Mouse (Mus musculus): ENCODE data around the gene Dbx2.

Dbx2 gene

DNA sequence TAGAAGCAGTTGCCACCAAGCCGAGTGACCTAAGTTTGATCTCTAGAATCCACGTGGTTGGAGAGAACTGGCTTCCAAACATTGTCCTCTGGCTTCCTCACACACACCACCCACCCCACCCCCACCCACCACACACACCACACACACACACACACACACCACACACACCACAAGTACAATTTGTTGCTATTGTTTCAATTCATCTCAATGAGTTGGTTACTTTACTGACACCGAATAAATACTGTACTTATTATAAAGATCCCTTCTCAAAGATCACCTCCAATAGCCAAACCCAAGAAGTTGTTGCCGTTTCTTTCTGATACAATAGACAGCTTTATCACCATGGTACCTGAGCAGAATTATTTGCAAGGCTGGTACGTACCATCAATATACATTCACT is at the start of gene Dbx2:
Gene Dbx2 (minus strand): TSS at position 101 of the 400 bp plus-strand sequence.
- in situ Hi-C loops (cut with MboI): no loop called here

DNA sequence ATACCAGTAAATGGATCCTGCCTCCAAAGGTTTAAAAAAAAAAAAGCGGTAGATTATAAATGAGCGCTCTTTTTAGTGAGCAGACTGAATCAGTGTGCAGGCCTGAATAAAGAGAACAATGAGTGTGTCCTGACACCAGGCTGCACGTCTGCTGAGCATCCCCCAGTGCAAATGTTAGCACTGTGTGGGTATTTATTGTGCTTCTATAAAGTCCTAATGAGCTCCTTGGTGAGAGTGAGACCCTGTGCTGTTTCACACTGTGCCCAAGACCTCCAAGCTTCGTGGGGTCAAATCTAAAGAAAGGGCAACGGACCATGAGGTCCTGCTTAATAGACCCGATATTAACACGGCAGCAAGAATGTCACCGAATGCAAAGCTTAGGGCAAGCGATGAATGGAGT is 46.4 kb upstream of the Dbx2 start:
- in situ Hi-C loops (cut with MboI): no loop called here

DNA sequence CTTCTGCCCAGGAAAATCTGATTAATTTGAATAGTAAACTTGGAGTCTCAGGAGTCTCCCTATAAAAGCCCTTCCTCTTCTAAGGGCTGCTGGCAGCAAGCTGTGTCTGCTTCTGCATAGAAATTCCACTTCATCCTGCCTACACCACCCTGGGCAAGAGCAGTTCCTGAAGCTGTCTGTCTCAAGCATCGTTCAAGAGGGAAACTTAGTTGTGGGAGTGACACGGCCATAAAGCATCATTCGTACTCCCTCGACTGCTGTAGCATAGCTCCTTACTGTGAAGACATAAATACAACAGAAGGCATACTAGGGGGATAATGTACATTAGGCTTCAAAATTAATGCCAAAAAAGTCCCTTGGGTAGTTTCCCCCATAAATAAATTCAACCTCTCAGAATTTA is 45.8 kb upstream of the Dbx2 start:
- in situ Hi-C loops (cut with MboI): no loop called here

GRCm38 (mm10) chr15:95699371-95699770 is 43.6 kb upstream of the Dbx2 start:
- in situ Hi-C loops (cut with MboI): no loop called here

GRCm38 (mm10) chr15:95693759-95694158 is 38.0 kb upstream of the Dbx2 start:
- in situ Hi-C loops (cut with MboI): no loop called here

DNA sequence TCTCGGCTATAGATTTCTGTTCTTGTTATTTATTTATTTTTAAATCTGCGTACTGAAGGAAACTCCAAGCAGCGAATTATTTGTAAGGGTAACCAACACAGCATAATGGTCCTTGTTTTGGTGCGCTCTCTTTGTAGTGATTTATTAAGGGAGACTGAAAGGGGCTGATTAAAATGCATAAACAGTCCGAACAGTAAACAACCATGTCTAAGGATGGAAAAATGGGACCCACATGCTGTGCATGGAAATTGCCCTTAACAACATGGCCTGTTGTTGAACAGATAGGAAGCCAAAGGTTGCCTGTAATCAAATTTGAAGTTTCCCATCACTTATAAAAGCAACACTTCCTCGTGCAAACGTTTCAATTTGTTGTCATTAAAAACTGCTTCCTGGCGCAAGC is 35.8 kb upstream of the Dbx2 start:
- in situ Hi-C loops (cut with MboI): no loop called here

DNA sequence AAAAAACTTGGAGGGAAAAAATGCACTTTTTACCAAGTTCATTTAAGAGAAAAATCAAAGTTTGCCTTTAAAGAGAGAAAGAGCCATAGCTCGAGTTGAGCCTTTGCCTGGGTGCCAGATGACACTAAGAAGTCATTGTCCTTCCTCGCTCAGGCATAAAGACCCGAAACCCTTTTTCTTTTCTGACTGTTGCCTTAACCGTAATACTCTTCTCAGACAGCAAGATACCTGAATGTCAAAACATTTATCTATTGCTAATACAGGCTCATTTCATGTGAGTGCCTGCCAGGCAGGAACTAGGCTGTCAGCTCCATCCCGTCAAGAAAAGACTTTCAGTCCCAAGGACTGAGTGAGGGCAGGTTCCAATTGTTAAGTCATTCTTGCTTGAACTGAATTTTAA is 35.4 kb upstream of the Dbx2 start:
- in situ Hi-C loops (cut with MboI): no loop called here

GRCm38 (mm10) chr15:95682620-95683019 is 26.9 kb upstream of the Dbx2 start:
- in situ Hi-C loops (cut with MboI): no loop called here

DNA sequence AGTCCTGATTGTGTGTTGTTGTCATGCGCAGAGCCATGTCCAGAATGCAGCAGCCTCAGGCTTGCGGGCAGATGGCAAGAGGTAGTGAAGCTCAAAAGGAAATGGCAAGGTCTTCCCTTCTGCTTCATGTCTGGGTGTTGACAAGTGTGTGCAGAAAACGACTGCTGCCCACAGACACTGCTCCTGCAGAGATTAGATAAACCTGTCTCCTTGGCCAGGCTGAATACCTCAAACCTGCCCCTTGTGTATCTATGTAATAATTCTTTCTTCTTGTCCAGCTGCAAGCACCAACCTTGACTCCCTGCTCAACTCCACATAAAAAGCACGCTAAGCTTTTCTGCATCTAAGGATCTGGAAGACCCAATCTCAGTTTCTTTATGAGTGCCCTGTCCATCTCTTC is 19.9 kb upstream of the Dbx2 start:
- in situ Hi-C loops (cut with MboI): no loop called here

- in situ Hi-C loops (cut with MboI): no loop called here
These were observed 19.4 kb upstream of the Dbx2 start for GRCm38 (mm10) chr15:95675176-95675575.

DNA sequence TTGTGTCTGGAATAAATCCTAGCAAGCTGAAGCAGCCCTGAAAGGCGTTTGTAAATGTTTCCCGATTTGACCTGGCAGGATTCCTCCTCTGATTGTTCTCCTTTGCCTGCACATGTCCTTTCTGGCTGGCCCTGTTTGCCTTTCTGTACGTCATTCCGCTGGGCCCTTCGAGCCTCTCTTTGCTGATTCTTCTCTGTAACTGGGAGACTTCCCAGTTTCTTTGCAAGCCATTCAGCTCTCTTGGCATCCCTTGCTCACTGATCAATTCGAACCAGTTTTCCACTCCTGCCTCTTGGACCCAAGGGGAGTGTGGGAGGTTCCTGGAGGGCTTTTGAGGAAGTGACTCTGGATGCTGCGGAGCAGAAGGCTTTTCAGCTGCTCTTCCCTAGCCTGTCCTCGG is 11.4 kb upstream of the Dbx2 start:
- in situ Hi-C loops (cut with MboI): no loop called here

DNA sequence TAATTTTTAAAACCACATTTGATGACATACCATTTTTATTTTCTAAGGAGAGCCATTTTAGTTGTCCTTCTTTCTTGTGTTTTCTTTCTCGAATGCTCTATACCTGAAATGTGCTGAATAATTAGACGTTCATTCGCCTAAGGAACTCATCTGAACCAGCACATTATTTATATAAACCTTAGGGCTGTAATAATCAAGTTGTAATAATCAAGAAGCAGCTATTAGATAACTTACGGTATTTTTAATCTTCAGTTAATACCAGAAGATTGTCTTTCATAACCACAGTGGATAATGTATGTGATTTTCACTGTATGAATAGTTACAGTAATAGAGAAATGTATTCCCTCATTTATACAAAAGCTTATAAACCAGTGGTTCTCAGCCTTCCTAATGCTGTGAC is 9.2 kb upstream of the Dbx2 start:
- in situ Hi-C loops (cut with MboI): no loop called here

DNA sequence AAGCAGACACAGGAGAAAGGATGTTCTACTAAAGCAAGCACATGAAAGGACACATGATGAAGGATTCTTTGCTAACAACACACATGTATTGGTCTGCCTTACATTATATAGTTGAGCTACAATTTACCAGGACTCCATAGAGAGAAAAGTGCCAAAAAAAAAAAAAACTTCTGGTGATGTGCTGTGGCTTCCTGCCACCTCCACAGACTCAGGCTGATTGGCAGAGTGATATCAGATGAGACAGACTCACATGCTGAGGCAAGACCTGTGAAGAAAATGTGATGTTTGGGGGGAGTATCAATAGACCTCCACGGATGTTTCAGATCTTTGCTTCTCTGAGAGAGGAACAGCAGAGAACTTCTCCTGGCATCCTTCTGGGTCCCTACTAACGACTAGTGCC is 6.0 kb upstream of the Dbx2 start:
- in situ Hi-C loops (cut with MboI): no loop called here

GRCm38 (mm10) chr15:95660368-95660767 is 4.6 kb upstream of the Dbx2 start:
- in situ Hi-C loops (cut with MboI): no loop called here

DNA sequence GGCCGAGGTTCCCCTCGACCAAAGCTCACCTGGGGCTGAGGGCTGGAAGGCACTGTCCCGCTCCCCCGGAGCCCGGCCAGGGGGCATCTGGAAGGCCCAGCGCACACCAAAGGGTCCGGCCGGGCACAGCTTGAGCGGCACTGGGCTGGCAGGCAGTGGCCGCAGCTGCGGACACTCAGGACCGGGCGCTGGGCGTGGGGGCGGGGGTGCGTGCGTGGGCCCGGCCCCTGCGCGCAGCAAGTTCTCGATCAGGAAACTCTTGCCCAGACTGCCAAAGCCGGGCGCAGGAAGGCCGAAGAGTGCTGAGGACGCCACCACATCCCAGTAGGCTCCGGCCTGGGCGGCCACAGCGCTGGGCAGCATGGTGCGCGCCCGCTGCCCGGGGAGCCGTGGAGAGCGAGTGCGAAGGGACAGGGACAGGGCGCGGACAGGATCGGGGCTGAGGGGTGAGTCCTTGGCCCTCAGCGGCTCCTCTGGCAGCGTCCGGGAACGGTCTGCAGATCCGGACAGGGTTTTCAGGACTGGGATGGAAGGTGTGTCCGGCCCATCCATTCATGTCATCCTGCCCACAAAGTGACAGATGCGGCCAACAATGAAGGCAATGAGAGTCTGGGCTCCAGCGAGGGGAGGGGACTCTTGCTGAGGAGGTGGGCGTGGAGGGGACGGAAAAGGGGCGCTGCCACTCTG is 1.4 kb downstream of the Dbx2 start:
- in situ Hi-C loops (cut with MboI): no loop called here

GRCm38 (mm10) chr15:95653812-95654210 is 1.9 kb downstream of the Dbx2 start:
- in situ Hi-C loops (cut with MboI): no loop called here

- in situ Hi-C loops (cut with MboI): no loop called here
These were observed 2.7 kb downstream of the Dbx2 start for GRCm38 (mm10) chr15:95652898-95653707.

DNA sequence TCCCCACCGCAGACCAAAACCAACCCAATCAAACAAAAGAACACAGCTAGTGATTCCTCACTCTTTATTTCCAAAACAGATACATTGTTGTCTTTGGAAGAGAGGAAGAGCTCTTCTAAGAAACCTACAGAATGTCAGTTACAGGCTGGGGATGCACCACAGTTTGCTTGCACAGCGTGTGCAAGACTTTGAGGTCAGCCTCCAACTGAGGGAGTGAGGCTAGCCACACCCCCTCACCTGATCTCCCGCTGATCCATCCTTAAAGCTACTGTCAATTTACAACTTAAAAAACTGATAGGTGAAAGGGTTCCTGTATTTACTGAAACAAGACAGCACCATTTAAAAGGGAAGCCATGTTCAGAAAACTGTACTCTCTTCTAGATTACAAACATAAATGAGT is 3.9 kb downstream of the Dbx2 start:
- in situ Hi-C loops (cut with MboI): no loop called here

GRCm38 (mm10) chr15:95643505-95644029 is 12.2 kb downstream of the Dbx2 start:
- in situ Hi-C loops (cut with MboI): no loop called here

GRCm38 (mm10) chr15:95640347-95640746 is 15.4 kb downstream of the Dbx2 start:
- in situ Hi-C loops (cut with MboI): no loop called here

DNA sequence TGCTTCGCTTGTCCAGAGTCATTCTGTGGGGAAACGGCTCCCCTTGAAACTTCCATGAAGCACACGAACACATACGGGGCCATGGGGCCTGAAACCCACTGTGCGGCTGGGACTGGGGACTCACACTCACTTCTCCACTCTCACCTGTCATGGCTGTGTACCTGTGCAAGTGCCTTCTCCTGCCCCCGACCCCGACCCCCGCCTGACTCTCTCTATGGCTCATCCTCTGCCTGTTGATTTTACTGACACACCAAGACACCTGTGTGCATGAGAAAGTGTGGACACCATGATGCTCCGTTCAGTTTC is 16.0 kb downstream of the Dbx2 start:
- in situ Hi-C loops (cut with MboI): no loop called here

GRCm38 (mm10) chr15:95639115-95639828 is 16.5 kb downstream of the Dbx2 start:
- in situ Hi-C loops (cut with MboI): no loop called here

- in situ Hi-C loops (cut with MboI): no loop called here
These were observed 31.4 kb downstream of the Dbx2 start for GRCm38 (mm10) chr15:95624396-95624795.
